Mouse (Mus musculus) thymus, adult 18-20 months (tissue): Measurements from ENCODE around the gene Ppl.

Experiments used
- DNase-seq, 2 experiments: peaks; one replicate each; pipeline ENCODE4 v3.0.0; 2022; ENCODE audit warnings: mixed read lengths in 2 of 2

Ppl gene

DNA sequence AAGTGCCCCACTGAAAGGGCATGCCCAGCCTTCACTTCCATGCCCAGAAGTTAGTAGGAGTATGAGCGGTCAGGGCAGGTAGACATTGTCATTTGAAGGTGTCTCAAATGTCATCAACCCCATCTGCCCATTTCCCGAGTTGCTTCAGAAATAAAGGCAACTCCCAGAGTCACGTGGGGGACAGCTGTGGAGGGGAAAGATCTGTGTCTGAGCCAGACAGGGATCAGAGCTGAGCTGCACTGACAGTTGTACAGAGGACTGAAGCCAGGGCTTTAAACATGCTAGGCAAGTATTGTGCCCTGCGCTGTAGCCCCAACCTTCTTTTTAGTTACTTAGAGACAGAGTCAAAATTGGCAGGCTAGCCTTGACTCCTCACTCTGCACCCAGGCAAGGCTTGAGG, 12.4 kb downstream of the Ppl start:
- no peak for DNase-seq

DNA sequence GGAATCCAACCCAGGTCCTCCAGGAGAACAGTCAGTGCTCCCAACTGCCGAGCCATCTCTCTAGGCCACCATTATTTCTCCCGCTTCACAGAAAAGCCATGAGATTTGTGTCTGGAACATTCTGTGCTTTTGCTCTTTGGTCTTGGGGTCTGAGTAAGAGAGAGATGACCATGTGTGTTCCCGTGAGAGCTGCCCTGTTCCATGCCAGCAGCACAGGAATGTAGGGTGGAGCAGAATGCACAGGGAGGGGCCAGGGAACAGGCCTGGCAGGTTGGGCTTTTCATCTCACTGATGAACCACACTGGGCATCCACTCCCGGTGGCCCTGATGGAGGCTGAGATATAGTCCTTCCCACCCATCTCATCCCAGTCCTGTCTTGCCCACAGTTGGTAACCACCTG, 12.8 kb downstream of the Ppl start:
- DNase-seq = no peak

DNA sequence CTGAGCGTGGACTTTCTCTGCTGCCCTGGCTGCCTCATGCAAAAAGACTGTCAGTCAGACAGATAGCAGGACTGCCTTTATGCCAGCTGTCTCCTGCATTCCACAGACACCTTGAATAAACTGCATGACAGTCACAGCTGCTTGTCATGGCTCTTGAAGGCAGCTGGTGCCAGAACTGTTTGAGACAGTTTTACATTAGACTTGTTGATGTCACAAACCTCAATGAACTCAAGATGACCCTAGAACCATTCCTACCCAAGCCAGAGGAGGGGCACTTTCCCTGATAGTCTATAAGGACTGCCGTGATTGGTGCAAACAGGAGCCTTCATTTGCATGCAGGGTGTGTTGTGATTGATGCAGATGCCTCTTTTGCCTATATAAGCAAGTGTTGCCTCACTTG, 18.6 kb downstream of the Ppl start:
- DNase-seq = no peak

DNA sequence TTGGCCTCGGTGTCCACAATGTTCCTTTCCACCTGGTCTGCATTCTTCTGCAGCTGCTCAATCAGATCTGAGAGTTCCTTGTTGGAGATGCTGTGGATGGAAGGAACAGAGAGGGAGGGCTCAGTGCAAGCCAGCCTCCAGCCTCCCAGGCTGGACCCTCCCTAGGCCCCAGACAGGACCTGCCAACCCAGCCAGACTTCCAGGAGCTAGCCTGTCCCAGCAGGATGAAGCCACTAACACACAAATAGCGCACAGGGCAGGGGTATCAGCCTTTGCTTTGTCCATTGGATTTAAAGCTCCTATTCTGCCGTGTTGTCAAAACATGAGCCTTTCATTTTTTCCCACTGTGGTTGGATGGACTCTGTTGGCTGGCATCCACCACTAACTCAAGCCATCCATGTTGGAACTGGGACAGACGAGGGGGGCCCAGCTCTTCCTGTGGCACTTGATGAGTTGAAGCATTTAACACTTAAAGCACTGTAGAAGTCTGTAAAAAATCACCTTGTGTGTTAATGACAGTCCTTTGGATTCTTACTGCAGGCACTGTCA, 19.1 kb downstream of the Ppl start:
- DNase-seq = no peak

DNA sequence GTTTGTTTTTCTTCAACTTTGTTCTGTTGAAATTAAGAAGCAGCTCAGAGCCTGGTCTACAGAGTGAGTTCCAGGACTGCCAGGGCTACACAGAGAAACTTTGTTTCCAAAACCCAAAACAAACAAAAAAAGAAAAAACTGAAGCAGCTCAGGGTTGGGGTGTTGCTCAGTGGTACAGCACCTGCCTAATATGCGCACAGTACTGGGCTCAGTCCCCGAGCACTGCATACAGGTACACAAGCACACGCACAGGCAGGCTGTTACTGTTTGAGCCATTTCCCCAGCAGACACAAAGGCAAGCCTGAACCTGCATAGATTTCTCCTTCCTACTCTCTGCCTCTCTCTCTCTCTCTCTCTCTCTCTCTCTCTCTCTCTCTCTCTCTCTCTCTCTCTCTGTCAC, 21.2 kb downstream of the Ppl start:
- no peak for DNase-seq

DNA sequence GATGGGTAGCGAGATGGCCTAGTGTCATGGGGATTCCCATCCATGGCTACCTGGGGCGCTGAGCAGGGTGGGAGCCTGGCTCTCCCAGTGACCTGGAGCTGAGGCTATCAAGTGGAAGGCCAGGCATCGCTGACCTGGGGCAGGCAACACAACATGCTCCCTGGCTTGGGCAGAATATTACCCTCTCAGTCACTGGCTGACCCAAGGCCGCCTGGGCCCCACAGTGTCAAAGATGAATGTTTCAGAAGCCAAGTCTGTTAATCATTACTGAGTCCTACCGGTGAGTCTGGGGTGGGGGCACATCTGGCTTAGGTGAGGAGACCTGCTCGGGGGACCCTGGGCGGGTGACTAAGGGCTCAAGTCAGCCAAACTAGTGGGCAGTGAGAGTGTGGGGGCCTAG, 22.3 kb downstream of the Ppl start:
- no peak for DNase-seq

DNA sequence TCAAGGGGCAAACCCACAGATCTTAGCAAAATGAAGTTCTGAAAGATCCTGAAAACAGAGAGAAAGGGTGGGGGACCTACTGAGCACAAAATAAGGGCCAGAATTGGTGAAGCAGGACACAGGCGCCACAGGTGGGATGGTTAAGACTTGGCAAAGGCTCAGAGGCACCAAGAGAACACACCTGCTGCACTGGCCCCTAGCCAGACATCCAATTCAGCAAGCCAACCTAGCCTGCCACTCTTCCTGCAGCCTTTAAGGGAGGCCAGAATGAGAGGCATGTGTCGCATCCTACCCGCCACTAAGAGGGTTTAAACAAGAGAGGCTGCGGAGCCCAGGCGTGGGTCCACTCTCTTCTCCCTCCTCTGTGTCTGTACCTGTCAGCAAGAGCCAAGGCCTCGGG, 31.2 kb downstream of the Ppl start:
- DNase-seq = no peak

DNA sequence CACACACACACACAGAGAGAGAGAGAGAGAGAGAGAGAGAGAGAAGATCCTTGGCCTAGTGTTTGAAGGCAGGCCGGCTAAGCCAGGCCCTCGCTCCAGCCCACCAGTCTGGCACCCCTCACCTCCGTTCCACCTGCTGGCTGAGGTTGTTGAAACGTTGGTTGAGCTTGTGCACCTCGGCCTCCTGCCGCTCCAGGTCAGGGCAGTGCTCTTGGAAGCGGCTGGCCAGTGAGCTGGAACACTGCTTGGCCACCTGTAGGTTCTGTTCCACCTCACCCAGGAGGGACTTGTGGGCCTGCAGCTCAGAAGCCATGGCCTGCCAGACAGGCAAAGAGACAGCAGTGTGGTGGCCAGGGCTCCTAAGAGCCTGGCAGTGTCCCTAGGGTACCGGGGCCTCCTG, 35.7 kb downstream of the Ppl start:
- DNase-seq = no peak

DNA sequence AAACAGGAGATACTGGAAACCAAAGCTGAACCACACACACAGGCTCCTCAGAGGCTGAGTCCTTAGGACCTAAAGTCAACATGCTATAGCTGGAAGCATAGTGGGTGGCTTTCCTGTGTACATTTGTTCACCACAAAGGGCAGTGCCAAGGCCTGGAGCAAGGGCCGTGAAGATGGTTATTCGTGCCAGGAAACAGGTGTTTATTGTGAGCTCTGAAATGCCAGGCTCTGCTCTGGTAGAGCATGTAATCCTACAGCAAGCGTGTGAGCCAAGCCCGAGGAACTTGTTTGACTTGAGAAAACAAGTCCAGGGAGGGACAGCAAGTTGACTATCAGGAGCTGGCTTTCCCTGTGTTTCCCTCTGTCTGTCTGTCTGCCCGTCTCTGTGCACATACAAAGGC, 38.9 kb downstream of the Ppl start:
- DNase-seq = no peak

DNA sequence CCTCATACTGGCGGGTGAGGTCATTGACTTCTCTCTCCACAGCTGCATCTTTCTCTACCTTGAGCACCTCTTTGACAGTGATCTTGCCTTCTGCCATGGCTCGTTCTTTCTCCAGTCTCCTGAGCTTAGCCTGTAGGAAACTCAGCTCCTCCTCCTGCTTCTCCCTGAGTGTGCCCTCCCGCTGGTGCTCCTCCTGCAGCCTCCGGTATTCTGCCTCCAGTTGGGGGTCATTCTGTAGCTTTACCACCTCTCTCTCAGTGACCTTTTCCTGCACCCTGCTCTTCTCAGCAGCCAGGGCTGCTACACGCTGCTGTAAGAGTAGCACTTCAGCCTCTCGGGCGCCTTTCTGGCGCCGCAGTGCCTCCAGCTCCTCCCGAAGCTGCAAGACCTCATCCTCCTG, 43.2 kb downstream of the Ppl start:
- no peak for DNase-seq

DNA sequence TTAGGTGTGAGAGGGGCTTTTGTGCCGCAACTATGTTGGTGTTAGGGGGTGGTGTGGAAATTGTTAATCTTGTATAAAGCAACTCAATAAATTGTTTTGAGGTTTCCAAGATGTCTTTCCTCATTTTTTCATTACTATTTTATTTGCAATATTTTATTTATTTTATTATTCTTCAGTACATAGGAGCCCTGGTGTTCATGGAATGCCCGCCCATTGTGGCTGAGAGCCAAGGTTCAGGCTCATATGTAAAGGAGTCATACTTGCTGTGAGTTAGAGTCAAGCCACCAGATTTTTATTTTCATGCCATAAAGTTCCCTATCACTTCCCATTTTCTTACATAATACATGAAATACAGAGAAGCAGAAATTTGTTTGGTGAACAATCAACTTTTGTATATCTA, 46.0 kb downstream of the Ppl start:
- no peak for DNase-seq

DNA sequence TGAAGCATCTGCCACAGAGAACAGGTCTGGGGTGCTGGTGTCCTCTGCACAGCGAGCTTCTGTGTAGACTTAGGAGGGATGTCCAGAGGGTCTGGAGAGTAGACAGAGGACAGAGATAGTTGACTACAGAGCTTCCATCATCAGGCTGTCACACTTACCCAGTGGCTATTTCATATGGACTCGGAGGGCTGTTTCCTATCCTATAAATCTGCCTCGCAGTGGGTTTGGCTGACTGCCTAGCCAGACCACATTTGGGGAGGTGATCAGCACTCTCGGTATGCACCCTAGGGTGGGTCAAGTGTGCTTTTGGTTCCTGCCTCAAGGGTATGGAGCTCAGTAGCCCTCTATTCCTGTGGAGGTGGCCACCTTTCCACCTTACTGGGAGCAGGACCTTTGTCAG, 47.0 kb downstream of the Ppl start:
- DNase-seq = no peak

DNA sequence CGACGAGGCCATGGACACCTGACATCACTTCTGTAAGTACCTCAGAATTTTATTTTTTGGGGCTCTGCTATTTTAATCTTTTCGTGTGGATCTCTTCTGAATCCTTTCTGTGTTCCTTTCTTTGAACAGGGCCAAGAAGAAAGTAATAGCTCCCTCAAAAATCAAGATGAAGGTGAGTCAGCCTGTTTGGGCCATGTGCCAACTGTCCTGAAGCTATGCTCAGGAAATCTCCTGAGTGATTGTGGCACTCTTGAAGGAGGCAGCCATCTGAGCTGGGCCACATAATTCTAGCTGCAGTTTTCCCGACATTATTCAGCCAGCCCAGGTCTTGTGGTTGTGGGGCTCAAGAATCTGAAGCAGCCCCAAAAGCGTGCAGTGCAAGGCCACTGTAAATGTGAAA, 57.9 kb downstream of the Ppl start:
- DNase-seq = no peak

DNA sequence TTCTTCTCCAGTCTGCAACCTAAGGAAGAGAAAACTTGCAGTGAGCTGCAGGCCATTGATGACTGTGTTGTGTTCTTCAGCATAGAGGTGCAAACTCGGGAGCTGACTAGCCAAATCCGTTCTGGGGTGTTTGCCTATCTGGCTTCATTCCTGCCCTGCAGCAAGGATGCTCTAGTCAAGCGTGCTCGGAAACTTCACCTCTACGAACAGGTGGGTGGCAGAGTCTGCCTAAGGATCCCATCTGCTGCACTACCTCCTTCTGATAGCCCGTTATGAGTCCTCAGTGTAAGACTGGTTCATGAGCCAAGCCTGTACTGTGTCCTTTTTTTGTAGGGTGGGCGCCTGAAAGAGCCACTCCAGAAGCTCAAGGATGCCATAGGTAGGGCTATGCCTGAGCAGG, 60.2 kb downstream of the Ppl start:
- no peak for DNase-seq

DNA sequence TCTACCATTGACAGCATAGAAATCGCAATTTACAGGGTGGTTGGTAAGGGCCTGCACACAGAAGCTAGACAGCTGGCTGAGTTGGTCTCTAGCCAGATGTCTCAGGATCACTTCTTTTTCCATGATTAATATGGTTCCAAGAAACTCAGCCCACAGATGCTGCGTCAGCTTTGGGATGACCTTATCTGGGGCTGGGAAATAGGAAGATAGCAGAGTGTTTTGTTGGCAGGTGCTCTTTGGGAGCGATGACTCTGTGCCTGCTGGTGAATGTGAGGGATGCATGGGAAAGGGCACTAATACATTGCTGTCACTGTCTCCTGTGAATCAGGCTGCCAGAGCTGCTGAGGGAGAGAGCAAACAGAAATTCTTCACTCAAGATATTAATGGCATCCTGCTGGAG, 61.9 kb downstream of the Ppl start:
- DNase-seq = no peak

DNA sequence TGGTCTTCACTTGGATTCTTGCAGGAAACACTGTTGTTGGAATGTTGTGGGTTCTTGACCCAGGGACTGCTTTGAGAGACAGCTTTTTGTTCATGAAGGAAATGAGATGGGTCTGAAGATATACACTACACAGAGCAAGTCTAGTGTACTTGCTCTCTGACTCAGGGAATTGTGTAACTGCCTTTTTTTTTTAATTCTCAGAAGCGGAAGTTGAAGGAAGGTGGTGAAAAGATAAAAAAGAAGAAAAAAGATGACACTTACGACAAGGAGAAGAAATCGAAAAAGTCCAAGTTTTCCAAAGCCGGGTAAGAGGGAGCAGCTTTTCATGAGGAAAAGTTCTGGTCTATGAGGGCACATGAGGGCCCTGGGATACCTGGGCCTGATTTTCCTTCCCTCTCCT, 68.7 kb downstream of the Ppl start:
- no peak for DNase-seq

DNA sequence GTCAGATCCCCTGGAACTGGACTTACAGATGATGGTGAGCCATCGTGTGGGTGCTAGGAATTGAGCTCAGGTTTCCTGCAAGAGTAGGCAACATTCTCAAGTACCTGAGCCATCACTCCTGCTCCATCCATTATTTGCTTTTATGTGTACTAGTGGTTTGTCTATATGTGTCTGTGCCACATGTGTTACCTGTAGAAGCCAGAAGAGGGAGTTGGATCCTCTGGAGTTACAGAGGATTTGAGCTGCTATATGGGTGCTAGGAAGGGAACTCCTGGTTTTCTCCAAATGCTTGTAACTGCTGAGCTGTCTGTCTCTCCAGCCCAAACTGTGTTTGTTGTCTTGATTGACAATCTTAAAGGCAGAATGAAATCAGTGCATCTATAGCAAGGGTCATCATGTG, 74.1 kb downstream of the Ppl start:
- DNase-seq = no peak

DNA sequence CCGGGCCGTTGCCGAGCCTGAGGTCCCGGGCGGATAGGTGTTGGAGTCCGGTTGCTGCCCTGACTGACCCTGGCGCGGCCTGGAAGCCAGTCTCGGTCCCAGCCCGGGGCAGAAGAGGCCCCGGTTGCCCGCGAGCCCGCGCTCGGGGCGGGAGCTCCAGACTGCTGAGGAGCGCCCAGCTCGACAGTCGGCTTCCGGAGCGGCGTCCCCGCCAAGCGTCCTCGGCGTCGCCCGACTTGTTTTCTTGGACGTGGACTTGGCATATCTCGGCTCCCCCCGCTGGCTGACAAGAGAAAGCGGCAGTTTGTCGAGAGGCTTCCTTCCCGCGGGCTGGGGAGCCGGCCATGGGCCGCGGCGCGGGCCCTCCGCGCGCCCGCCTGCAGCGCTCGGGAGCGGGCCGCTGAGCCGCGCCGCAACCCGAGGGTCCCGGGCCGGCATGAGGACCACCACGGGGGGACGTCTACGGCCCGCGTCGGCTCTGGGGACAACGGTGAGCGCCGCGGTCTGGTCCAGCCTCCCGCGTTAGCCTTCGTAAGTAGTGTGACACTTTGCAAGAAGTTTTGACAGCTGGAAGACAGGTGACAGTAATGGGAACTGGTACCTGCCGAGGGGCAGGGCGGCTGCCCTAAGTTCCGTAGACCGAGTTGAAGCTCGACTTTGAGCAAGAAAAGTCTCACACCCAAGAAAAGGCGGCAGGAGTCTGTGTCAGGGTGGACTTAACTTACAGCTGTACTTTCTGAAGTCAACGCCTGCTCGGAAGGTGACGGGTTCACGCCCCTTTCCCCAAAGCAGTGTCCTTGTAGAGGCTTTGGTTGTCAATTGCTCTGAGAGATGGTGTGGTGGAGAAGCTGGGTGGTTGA, 81.7 kb downstream of the Ppl start:
- DNase-seq = peak; percentile 78 to 81

DNA sequence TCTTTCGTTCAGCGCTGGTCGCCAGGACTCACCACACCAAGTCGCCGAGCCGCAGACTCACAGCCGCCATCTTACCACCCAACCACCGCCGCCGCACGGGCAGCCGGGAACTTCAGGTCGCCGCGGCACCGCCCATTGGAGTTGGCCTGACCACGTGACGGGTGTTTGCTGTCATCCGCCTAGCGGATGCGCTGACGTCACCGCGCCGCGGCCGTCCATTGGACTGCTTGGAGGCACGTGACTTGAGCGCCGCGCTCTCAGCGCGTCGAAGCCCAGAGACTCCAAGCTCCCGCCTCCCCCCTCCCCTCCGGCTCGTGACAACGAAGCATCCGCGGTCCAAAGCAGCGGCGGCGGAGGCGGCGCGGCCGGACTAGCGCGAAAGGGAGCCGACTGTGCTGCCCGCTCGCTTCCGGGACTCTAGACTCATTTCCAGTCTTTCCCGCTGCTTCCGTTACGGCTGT, 82.4 kb downstream of the Ppl start, which contains the start of the genes Glyr1 and Ubn1:
Gene Glyr1, minus strand, starts transcription at position 90 of the 461 bp plus-strand sequence.
Gene Ubn1, plus strand, starts transcription at position 284 of the 461 bp plus-strand sequence.
- peak; percentile 99 for DNase-seq

DNA sequence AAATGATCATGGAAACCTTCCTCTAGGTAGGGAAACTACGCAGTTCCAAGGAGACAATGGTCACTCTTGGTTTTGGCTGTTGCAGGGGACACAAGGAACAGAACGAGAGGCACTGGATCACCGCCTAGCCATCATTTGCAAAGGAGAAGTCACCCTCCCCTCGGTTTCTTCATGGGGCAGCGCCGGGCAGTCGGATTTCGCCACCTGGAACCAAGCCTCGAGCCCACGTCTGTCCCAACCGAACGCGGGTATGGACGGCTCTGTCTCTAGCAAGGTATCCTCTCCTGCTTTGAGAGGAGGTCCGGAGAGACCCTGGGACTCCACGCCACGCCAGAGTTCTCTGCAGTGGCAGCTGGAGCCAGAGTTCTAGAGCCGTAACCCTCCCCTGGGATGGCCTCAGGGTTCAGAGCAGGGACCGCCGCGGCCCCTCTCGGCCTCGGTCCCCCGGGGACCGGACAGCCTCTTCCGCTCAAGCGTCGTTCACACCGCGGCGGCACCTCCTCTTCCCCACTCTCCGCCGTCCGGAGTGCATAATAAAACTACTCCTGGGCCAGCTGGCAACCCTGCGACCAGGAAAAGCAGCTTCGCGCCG, 82.9 kb downstream of the Ppl start:
- no peak for DNase-seq

DNA sequence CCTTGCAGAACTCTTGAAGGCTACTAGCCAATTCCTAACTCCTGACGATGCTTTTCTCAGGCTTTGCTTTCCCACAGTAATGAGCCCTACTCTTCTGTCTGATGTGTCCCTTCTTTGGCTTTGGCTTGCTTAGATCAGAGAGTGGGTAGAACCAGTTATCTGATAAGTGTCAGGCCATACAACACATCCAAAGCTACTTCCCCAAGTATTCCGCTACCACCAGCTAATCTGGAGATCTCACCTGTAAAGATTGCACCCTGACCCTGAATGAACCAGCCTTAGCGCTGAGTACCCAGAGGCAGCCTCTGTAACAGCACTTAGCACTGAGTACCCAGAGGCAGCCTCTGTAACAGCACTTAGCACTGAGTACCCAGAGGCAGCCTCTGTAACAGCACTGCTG, 86.9 kb downstream of the Ppl start:
- no peak for DNase-seq

DNA sequence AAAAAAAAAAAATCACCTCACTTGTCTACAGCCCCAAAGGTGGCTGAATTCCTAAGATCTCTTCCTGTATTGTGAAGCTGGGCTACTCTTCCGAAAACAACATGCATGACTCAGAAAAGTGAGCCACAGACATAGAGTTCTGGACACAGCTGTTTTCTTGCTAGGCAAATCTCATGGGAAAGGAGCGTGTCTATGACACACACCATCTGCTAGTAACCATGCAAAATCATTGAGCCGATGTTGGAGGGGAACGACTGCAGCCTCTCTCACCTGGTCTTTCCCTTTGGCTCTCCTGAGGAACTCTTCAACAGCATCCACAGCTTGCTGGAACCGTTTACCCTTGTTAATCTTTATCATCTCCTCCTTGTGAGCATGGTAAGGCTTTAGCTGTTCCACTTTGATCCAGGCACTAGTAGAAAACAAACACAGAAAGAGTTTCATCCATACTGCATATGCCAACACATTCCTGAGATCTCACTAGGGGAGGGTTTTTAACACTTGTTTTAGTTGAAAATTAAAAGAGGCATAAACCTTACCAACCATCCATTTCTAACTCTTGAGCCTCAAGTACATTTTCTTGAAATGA, 95.5 kb downstream of the Ppl start:
- no peak for DNase-seq
